Mouse (Mus musculus) small intestine, adult 2 months (tissue): ENCODE data around the gene Fchsd2.

ENCODE experiments used
- CTCF ChIP-seq: fragments of 200-500 bp; IDR thresholded peaks from 2 replicates; pipeline ENCODE4 v1.5.1; 2012; ENCODE audit warnings: low read depth, mild to moderate bottlenecking, control low read depth, inconsistent platforms, low read length, moderate library complexity, mixed read lengths; ENCODE audit not compliant: insufficient replicate concordance, insufficient read length; ENCODE audit errors: extremely low read depth
- POLR2A ChIP-seq: fragments of 200-500 bp; IDR thresholded peaks from 2 replicates; pipeline ENCODE4 v1.6.1; 2012; ENCODE audit warnings: low read depth, mild to moderate bottlenecking, control low read depth, inconsistent platforms, low read length, moderate library complexity

- TF ChIP-seq POLR2A (no peak), CTCF (no peak)
Observed at GRCm38 (mm10) chr7:101155284-101155683, 62.6 kb downstream of the Fchsd2 start.
